Mouse (Mus musculus): ENCODE measurements around the gene Vpreb2. TPM values are rescaled to one million over a fixed set of nuclear protein-coding genes. Genes with fewer than 3 reads are reported as not detected.

Vpreb2 gene
- total and polyA plus RNA-seq, 2 experiments = not detected

- H3K27ac ChIP-seq (replicated peaks; ENCODE audit: insufficient read depth, low read depth, low read length) = no peak overlapping the region
- DNase-seq (ENCODE audit: extremely low read depth, low read depth, low spot score) = no peak
- no peak overlapping the region for H3K4me3 ChIP-seq (ENCODE audit: insufficient read depth, low read depth, low read length)
- no peaks in the 10 kb centered on the region for H3K4me1 ChIP-seq (ENCODE audit: control insufficient read depth, insufficient read depth, low read length)
- 61% methylated on average over 7 of the region's 7 CpGs for WGBS
- H3K27me3 ChIP-seq (ENCODE audit: control insufficient read depth, insufficient read depth, low read length) = no peaks in the 10 kb centered on the region
- H3K9ac ChIP-seq (ENCODE audit: low read depth, low read length) = no peak overlapping the region
- H3K79me2 ChIP-seq (ENCODE audit: control insufficient read depth, insufficient read depth, low read length) = no peaks in the 10 kb centered on the region
- no peaks in the 10 kb centered on the region for H3K36me3 ChIP-seq (ENCODE audit: control insufficient read depth, insufficient read depth, low read length)
- TF ChIP-seq CTCF (IDR thresholded peaks at IDR 0.05; ENCODE audit: low read depth, low read length) (no peak), POLR2A (IDR thresholded peaks at IDR 0.05; ENCODE audit: extremely low read depth, insufficient read depth, low read length) (no peak)
Observed at GRCm38 (mm10) chr16:17938187-17938586, 42.0 kb upstream of the Vpreb2 start.

- peak; percentile 96 for TF ChIP-seq CTCF (IDR thresholded peaks at IDR 0.05; ENCODE audit: low read depth, low read length)
- TF ChIP-seq POLR2A (IDR thresholded peaks at IDR 0.05; ENCODE audit: extremely low read depth, insufficient read depth, low read length) = no peak
- Histone ChIP-seq H3K4me1 (ENCODE audit: control insufficient read depth, insufficient read depth, low read length) (no peaks in the 10 kb centered on the region), H3K9ac (ENCODE audit: low read depth, low read length) (no peak overlapping the region), H3K36me3 (ENCODE audit: control insufficient read depth, insufficient read depth, low read length) (no peaks in the 10 kb centered on the region), H3K4me3 (ENCODE audit: insufficient read depth, low read depth, low read length) (no peak overlapping the region), H3K79me2 (ENCODE audit: control insufficient read depth, insufficient read depth, low read length) (no peaks in the 10 kb centered on the region), H3K27me3 (ENCODE audit: control insufficient read depth, insufficient read depth, low read length) (no peaks in the 10 kb centered on the region), H3K27ac (replicated peaks; ENCODE audit: insufficient read depth, low read depth, low read length) (no peak overlapping the region)
- whole genome bisulfite sequencing = 6% methylated on average over 7 of the region's 7 CpGs
- peak; percentile 60 for DNase-seq (ENCODE audit: extremely low read depth, low read depth, low spot score)
Observed at GRCm38 (mm10) chr16:17938821-17939220, 41.4 kb upstream of the Vpreb2 start.

DNA sequence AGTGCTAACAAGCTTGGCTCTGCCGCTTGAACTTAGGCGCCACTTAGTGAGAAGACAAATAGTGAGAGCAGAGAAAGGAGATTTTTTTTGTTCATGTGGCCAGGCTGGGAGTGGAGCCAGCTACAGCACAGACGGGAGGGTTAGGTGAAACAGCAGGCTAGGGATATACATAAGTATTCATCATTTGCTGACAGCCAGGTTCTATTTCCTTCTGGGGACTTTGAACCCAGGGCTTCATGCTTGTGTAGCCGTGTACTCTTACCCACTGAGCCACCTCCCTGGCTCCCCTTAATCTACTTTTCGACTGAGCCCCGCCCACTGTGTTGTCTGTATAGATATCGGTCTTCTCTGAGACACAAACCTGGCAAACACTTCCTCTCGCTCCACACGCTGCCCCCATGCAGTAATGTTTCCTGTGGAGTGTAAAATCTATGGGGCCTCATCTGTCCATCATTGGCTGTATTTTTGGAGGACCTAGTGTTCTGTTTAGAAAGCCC is 40.9 kb upstream of the Vpreb2 start:
- no peak for TF ChIP-seq CTCF (IDR thresholded peaks at IDR 0.05; ENCODE audit: low read depth, low read length)
- TF ChIP-seq POLR2A (IDR thresholded peaks at IDR 0.05; ENCODE audit: extremely low read depth, insufficient read depth, low read length) = no peak
- H3K4me1 ChIP-seq (ENCODE audit: control insufficient read depth, insufficient read depth, low read length) = no peaks in the 10 kb centered on the region
- H3K27ac ChIP-seq (replicated peaks; ENCODE audit: insufficient read depth, low read depth, low read length) = no peak overlapping the region
- H3K9ac ChIP-seq (ENCODE audit: low read depth, low read length) = no peak overlapping the region
- H3K36me3 ChIP-seq (ENCODE audit: control insufficient read depth, insufficient read depth, low read length) = no peaks in the 10 kb centered on the region
- H3K27me3 ChIP-seq (ENCODE audit: control insufficient read depth, insufficient read depth, low read length) = no peaks in the 10 kb centered on the region
- no peaks in the 10 kb centered on the region for H3K79me2 ChIP-seq (ENCODE audit: control insufficient read depth, insufficient read depth, low read length)
- no peak for DNase-seq (ENCODE audit: extremely low read depth, low read depth, low spot score)
- 37% methylated on average over 9 of the region's 9 CpGs for WGBS
- H3K4me3 ChIP-seq (ENCODE audit: insufficient read depth, low read depth, low read length) = no peak overlapping the region

DNA sequence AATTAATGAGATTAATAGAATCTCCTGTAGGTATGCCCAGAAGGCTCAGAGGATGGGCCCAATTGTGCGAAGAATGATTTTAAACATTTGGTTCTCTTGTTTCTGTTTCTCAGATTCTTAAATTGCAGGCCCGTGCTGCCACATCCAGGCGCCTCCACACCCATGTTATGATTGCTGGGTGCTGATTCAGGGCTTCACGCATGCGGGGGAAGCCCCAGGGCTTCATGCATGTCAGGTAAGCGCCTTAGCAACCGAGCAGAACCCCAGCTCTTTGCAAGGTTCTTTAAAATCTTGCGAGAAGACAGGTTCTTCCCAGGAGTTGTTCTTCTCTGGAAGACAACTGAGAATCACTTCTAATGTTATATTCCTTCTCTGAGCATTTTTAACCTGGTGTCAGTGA is 36.8 kb upstream of the Vpreb2 start:
- Histone ChIP-seq H3K27ac (replicated peaks; ENCODE audit: insufficient read depth, low read depth, low read length) (no peak overlapping the region), H3K27me3 (ENCODE audit: control insufficient read depth, insufficient read depth, low read length) (no peaks in the 10 kb centered on the region; the same call in 1 of the 2 replicates), H3K79me2 (ENCODE audit: control insufficient read depth, insufficient read depth, low read length) (no peaks in the 10 kb centered on the region), H3K4me3 (ENCODE audit: insufficient read depth, low read depth, low read length) (no peak overlapping the region), H3K9ac (ENCODE audit: low read depth, low read length) (no peak overlapping the region), H3K4me1 (ENCODE audit: control insufficient read depth, insufficient read depth, low read length) (no peaks in the 10 kb centered on the region), H3K36me3 (ENCODE audit: control insufficient read depth, insufficient read depth, low read length) (no peaks in the 10 kb centered on the region)
- 79% methylated on average over 8 of the region's 8 CpGs for WGBS
- TF ChIP-seq CTCF (IDR thresholded peaks at IDR 0.05; ENCODE audit: low read depth, low read length) = no peak
- no peak for TF ChIP-seq POLR2A (IDR thresholded peaks at IDR 0.05; ENCODE audit: extremely low read depth, insufficient read depth, low read length)
- DNase-seq (ENCODE audit: extremely low read depth, low read depth, low spot score) = no peak

DNA sequence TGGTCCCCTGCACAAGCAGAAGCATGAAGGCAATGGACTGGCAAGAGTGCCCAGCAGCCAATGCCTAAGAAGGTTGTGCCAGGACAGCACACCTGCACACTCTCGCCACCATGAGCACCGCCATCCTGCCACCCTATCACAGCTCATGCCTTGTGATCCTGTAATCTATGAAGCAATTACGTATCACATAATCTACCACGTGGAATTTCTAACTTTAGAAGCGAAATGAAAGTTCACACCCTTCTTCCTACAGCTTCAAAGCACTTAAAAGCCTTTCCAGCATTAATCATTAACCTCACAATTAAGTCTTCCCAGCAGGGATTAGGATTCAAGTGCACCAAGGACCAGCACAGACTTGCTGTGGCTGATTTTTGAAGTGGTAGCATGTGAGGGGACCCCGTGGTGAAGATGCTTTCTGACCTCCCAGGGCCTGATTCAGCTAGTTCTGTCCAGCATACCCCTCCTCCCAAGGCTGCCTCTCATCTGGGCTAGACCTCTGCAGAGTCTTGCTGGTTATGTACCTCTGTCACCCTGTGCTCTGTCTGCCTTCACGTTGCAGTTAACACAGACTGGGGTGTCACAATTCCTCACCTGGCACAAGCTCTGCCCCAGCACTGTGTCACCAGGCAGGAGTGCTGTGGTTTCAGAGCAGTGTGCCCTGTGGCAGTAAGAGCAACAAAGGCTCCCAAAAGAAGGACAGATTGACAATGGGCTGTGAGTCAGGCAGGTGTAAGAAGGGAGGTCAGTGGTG is 35.0 kb upstream of the Vpreb2 start:
- Histone ChIP-seq H3K27me3 (ENCODE audit: control insufficient read depth, insufficient read depth, low read length) (no peaks in the 10 kb centered on the region; the same call in 1 of the 2 replicates), H3K4me3 (ENCODE audit: insufficient read depth, low read depth, low read length) (no peak overlapping the region), H3K27ac (replicated peaks; ENCODE audit: insufficient read depth, low read depth, low read length) (no peak overlapping the region), H3K36me3 (ENCODE audit: control insufficient read depth, insufficient read depth, low read length) (no peaks in the 10 kb centered on the region), H3K79me2 (ENCODE audit: control insufficient read depth, insufficient read depth, low read length) (no peaks in the 10 kb centered on the region), H3K4me1 (ENCODE audit: control insufficient read depth, insufficient read depth, low read length) (no peaks in the 10 kb centered on the region), H3K9ac (ENCODE audit: low read depth, low read length) (no peak overlapping the region)
- DNase-seq (ENCODE audit: extremely low read depth, low read depth, low spot score) = no peak
- no peak for TF ChIP-seq CTCF (IDR thresholded peaks at IDR 0.05; ENCODE audit: low read depth, low read length)
- no peak for TF ChIP-seq POLR2A (IDR thresholded peaks at IDR 0.05; ENCODE audit: extremely low read depth, insufficient read depth, low read length)
- WGBS = 44% methylated on average over 7 of the region's 7 CpGs

DNA sequence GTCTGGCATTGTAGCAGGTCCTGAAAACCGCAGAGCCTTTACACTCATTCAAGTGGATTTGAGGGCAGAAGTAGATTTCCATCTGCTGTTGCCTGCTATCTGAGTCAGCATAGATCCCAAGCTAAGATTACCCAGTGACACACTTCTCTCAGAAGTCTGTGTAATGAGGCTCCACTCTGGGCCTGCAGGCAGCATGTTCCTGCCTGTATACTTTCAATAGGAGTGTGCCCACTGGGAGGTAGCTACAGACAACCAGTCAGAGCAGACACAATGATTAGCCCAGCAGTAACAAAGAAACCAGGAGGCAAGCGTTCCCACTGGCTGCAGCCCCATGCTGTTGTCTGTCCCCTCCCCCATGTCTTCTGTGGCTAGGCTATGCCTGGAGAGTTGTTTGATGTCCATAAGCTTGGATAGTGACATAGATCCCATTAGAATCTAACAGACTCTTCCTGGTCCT is 30.8 kb upstream of the Vpreb2 start:
- Histone ChIP-seq H3K36me3 (ENCODE audit: control insufficient read depth, insufficient read depth, low read length) (no peaks in the 10 kb centered on the region), H3K79me2 (ENCODE audit: control insufficient read depth, insufficient read depth, low read length) (no peaks in the 10 kb centered on the region), H3K4me3 (ENCODE audit: insufficient read depth, low read depth, low read length) (no peak overlapping the region), H3K27me3 (ENCODE audit: control insufficient read depth, insufficient read depth, low read length) (peaks cover 2% of the 10 kb centered on the region; the same call in 1 of the 2 replicates), H3K4me1 (ENCODE audit: control insufficient read depth, insufficient read depth, low read length) (no peaks in the 10 kb centered on the region), H3K27ac (replicated peaks; ENCODE audit: insufficient read depth, low read depth, low read length) (no peak overlapping the region), H3K9ac (ENCODE audit: low read depth, low read length) (no peak overlapping the region)
- DNase-seq (ENCODE audit: extremely low read depth, low read depth, low spot score) = no peak
- no peak for TF ChIP-seq CTCF (IDR thresholded peaks at IDR 0.05; ENCODE audit: low read depth, low read length)
- TF ChIP-seq POLR2A (IDR thresholded peaks at IDR 0.05; ENCODE audit: extremely low read depth, insufficient read depth, low read length) = no peak
- 62% methylated on average over 2 of the region's 2 CpGs for WGBS

Data from liver, adult 2 months (tissue).